Mouse (Mus musculus) small intestine, adult 2 months (tissue): Measurements from ENCODE around the gene Ttll8. TPM values are rescaled to one million over a fixed set of nuclear protein-coding genes. Genes with fewer than 3 reads are reported as not detected.

Experiments used
- H3K27ac ChIP-seq: fragments of 200-500 bp; 2 replicates; pipeline ENCODE4 v1.5.1; 2012; ENCODE audit warnings: low read depth, low read length, control low read depth, inconsistent platforms; ENCODE audit not compliant: insufficient read depth
- H3K27me3 ChIP-seq: fragments of 200-500 bp; 2 replicates; pipeline ENCODE4 v1.6.1; 2012; ENCODE audit warnings: mild to moderate bottlenecking, moderate library complexity, low read length, inconsistent platforms; ENCODE audit not compliant: control insufficient read depth, insufficient read depth
- H3K36me3 ChIP-seq: fragments of 200-500 bp; 2 replicates; pipeline ENCODE4 v1.6.1; 2012; ENCODE audit warnings: mild to moderate bottlenecking, low read length, control low read depth, inconsistent platforms; ENCODE audit not compliant: control insufficient read depth, insufficient read depth
- H3K4me1 ChIP-seq: fragments of 200-500 bp; 2 replicates; pipeline ENCODE4 v1.6.1; 2012; ENCODE audit warnings: low read length, inconsistent platforms, mixed read lengths; ENCODE audit not compliant: control insufficient read depth, insufficient read depth, insufficient read length
- H3K4me3 ChIP-seq: fragments of 200-500 bp; 2 replicates; pipeline ENCODE4 v1.5.1; 2012; ENCODE audit warnings: low read depth, mild to moderate bottlenecking, control low read depth, inconsistent platforms, low read length, moderate library complexity
- CTCF ChIP-seq: fragments of 200-500 bp; IDR thresholded peaks from 2 replicates; pipeline ENCODE4 v1.5.1; 2012; ENCODE audit warnings: low read depth, mild to moderate bottlenecking, control low read depth, inconsistent platforms, low read length, moderate library complexity, mixed read lengths; ENCODE audit not compliant: insufficient replicate concordance, insufficient read length; ENCODE audit errors: extremely low read depth
- POLR2A ChIP-seq: fragments of 200-500 bp; IDR thresholded peaks from 2 replicates; pipeline ENCODE4 v1.6.1; 2012; ENCODE audit warnings: low read depth, mild to moderate bottlenecking, control low read depth, inconsistent platforms, low read length, moderate library complexity
- WGBS: fragments of 180-500 bp; shearing (Covaris S2); methylation state at CpG from one replicate; pipeline ENCODE4 v1.1.7; 2018; 5-methylcytosine and 5-hydroxymethylcytosine counted together
- polyA plus RNA-seq: library from polyadenylated mRNA; depleted of rRNA; stranded (reverse); fragments of >200 nt; gene quantifications from 2 replicates; pipeline ENCODE4 v1.2.3, GENCODE M21; 2012

Gene Ttll8
- polyA plus RNA-seq, 1 experiment = not detected

GRCm38 (mm10) chr15:88946851-88947250, 7.4 kb downstream of the Ttll8 start:
- Histone ChIP-seq H3K27me3 (no peaks in the 10 kb centered on the region), H3K4me3 (no peak overlapping the region), H3K36me3 (no peaks in the 10 kb centered on the region), H3K27ac (no peak overlapping the region), H3K4me1 (no peaks in the 10 kb centered on the region)
- TF ChIP-seq POLR2A = no peak
- no peak for TF ChIP-seq CTCF
- WGBS = 30% methylated on average over 6 of the region's 6 CpGs

GRCm38 (mm10) chr15:88943896-88944551, 10.2 kb downstream of the Ttll8 start:
- Histone ChIP-seq H3K4me1 (no peaks in the 10 kb centered on the region), H3K27me3 (no peaks in the 10 kb centered on the region), H3K4me3 (no peak overlapping the region), H3K27ac (no peak overlapping the region), H3K36me3 (no peaks in the 10 kb centered on the region)
- TF ChIP-seq CTCF (no peak), POLR2A (no peak)
- 64% methylated on average over 5 of the region's 5 CpGs for WGBS

GRCm38 (mm10) chr15:88942783-88943182, 11.4 kb downstream of the Ttll8 start:
- TF ChIP-seq CTCF (no peak), POLR2A (no peak)
- H3K27me3 ChIP-seq = no peaks in the 10 kb centered on the region
- 66% methylated on average over 5 of the region's 5 CpGs for WGBS
- no peaks in the 10 kb centered on the region for H3K36me3 ChIP-seq
- H3K4me3 ChIP-seq = no peak overlapping the region
- H3K4me1 ChIP-seq = no peaks in the 10 kb centered on the region
- no peak overlapping the region for H3K27ac ChIP-seq

- 68% methylated on average over 2 of the region's 2 CpGs for WGBS
- TF ChIP-seq POLR2A = no peak
- no peak for TF ChIP-seq CTCF
- Histone ChIP-seq H3K4me1 (no peaks in the 10 kb centered on the region; the same call in 1 of the 2 replicates), H3K27ac (no peak overlapping the region), H3K36me3 (no peaks in the 10 kb centered on the region), H3K27me3 (no peaks in the 10 kb centered on the region), H3K4me3 (no peak overlapping the region)
Measured at GRCm38 (mm10) chr15:88937291-88937650, 16.9 kb downstream of the Ttll8 start.

GRCm38 (mm10) chr15:88936619-88937290, 17.5 kb downstream of the Ttll8 start:
- TF ChIP-seq CTCF (no peak), POLR2A (no peak)
- 41% methylated on average over 6 of the region's 6 CpGs for WGBS
- no peak overlapping the region for H3K27ac ChIP-seq
- no peaks in the 10 kb centered on the region; the same call in 1 of the 2 replicates for H3K4me1 ChIP-seq
- no peak overlapping the region for H3K4me3 ChIP-seq
- H3K27me3 ChIP-seq = no peaks in the 10 kb centered on the region
- no peaks in the 10 kb centered on the region for H3K36me3 ChIP-seq

GRCm38 (mm10) chr15:88934141-88934540, 20.1 kb downstream of the Ttll8 start:
- no peak for TF ChIP-seq POLR2A
- TF ChIP-seq CTCF = no peak
- no peaks in the 10 kb centered on the region; the same call in 1 of the 2 replicates for H3K4me1 ChIP-seq
- H3K36me3 ChIP-seq = no peaks in the 10 kb centered on the region
- 54% methylated on average over 7 of the region's 7 CpGs for WGBS
- H3K27me3 ChIP-seq = no peaks in the 10 kb centered on the region; the same call in 1 of the 2 replicates
- no peak overlapping the region for H3K27ac ChIP-seq
- no peak overlapping the region for H3K4me3 ChIP-seq

- Histone ChIP-seq H3K27ac (no peak overlapping the region), H3K4me3 (no peak overlapping the region), H3K36me3 (no peaks in the 10 kb centered on the region), H3K27me3 (no peaks in the 10 kb centered on the region; the same call in 1 of the 2 replicates), H3K4me1 (no peaks in the 10 kb centered on the region; the same call in 1 of the 2 replicates)
- WGBS = 71% methylated on average over 10 of the region's 10 CpGs
- TF ChIP-seq POLR2A = no peak
- TF ChIP-seq CTCF = no peak
Measured at GRCm38 (mm10) chr15:88932667-88933066, 21.6 kb downstream of the Ttll8 start.

GRCm38 (mm10) chr15:88921992-88922310, 32.3 kb downstream of the Ttll8 start:
- H3K4me1 ChIP-seq = peaks cover 8% of the 10 kb centered on the region
- no peak overlapping the region for H3K27ac ChIP-seq
- no peak overlapping the region for H3K4me3 ChIP-seq
- no peaks in the 10 kb centered on the region for H3K36me3 ChIP-seq
- H3K27me3 ChIP-seq = no peaks in the 10 kb centered on the region
- TF ChIP-seq CTCF (no peak), POLR2A (no peak)
- WGBS = 54% methylated on average over 6 of the region's 6 CpGs
